ENCODE assay signal across 9 mouse cellular contexts in the genomic region with DNA sequence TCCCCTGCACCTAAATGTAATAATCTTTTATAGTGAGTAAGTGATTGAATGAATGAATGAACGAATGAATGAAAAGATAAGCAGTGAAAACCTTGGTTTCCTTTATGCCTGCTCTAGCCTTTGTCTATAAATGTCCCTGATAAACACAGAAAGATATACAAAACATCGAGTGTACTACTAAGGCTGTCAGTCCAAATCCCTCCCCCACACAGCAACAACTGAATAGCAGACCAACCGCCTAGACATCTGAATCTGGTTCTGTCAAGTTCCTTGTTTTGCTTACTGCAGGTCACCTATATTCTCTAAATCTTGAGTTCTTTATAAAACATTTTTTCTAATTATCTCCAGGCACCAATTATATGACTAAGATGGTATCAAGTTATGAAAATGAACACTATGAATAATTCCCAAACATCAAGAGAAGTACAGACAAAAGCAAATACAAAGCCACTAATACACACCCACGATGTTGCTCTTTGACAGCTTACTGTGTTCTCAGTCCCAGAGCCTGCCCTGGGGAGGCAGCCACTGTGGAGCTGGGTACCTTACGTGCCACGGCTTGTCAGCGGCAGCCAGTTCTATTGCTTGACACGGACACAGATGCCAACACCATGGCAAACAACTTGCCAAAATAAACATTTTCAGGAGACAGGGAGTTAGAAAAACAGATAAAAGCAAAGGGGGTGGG. TPM values are rescaled to one million over a fixed set of nuclear protein-coding genes. Genes with fewer than 3 reads are reported as not detected.
DNase-seq lines count a peak whose midpoint lies in the region; ATAC-seq and TF ChIP-seq lines count a peak whose summit lies in the region.
"Had no signal": no experiment of that assay in that cellular context is flagged by ENCODE, and none has a peak within 500 bp of the region (broad histone marks: within the 10 kb centered on the region; RNA-seq: fewer than 3 reads in every experiment).

No protein-coding gene starts in this region.

- no peaks in the 10 kb centered on the region for H3K27me3 ChIP-seq in heart, adult 2 months (ENCODE audit: control insufficient read depth, insufficient read depth, low read length)
- H3K27me3 ChIP-seq in midbrain, postnatal 0 days (ENCODE audit: insufficient read depth, low read length): no peaks in the 10 kb centered on the region
- H3K27me3 ChIP-seq in midbrain, embryonic 15.5 days (replicated peaks): no peaks in the 10 kb centered on the region
- H3K27me3 ChIP-seq in intestine, embryonic 15.5 days (replicated peaks): no peaks in the 10 kb centered on the region
- no peaks in the 10 kb centered on the region for H3K27me3 ChIP-seq in stomach, embryonic 14.5 days (ENCODE audit: control insufficient read depth, insufficient read depth, low read length)

- peaks cover 24% of the 10 kb centered on the region for H3K4me1 ChIP-seq in heart, adult 2 months (ENCODE audit: control insufficient read depth, insufficient read depth, low read length)
- H3K4me1 ChIP-seq in midbrain, postnatal 0 days (ENCODE audit: insufficient read depth, low read length): no peaks in the 10 kb centered on the region
- H3K4me1 ChIP-seq in midbrain, embryonic 15.5 days: no peaks in the 10 kb centered on the region
- H3K4me1 ChIP-seq in intestine, embryonic 15.5 days (replicated peaks): peaks cover 26% of the 10 kb centered on the region
- H3K4me1 ChIP-seq in stomach, embryonic 14.5 days (ENCODE audit: control insufficient read depth, insufficient read depth, low read length): peaks cover 33% of the 10 kb centered on the region

- no peak overlapping the region for H3K9ac ChIP-seq in heart, adult 2 months (ENCODE audit: low read depth, low read length)
- no peak overlapping the region for H3K9ac ChIP-seq in midbrain, postnatal 0 days (replicated peaks; ENCODE audit: low read length, poor library complexity, severe bottlenecking)
- H3K9ac ChIP-seq in midbrain, embryonic 15.5 days: no peak overlapping the region
- H3K9ac ChIP-seq in intestine, embryonic 15.5 days: no peak overlapping the region
- no peak overlapping the region for H3K9ac ChIP-seq in stomach, embryonic 14.5 days (replicated peaks; ENCODE audit: low read depth, low read length)

- intact Hi-C loops in heart, adult 2 months (cut with DNase I): no loop called here

- no peak overlapping the region for H3K4me3 ChIP-seq in heart, adult 2 months
- no peak overlapping the region for H3K4me3 ChIP-seq in midbrain, postnatal 0 days (ENCODE audit: low read depth, low read length)
- no peak overlapping the region for H3K4me3 ChIP-seq in midbrain, embryonic 15.5 days
- no peak overlapping the region for H3K4me3 ChIP-seq in intestine, embryonic 15.5 days (replicated peaks)
- no peak overlapping the region for H3K4me3 ChIP-seq in stomach, embryonic 14.5 days (ENCODE audit: low read depth, low read length)

- TF ChIP-seq POLR2A in heart, adult 2 months (IDR thresholded peaks at IDR 0.05; ENCODE audit: insufficient read depth, low read depth, low read length): no peak

- H3K36me3 ChIP-seq in heart, adult 2 months (ENCODE audit: control insufficient read depth, insufficient read depth, low read length): peaks cover 25% of the 10 kb centered on the region
- H3K36me3 ChIP-seq in midbrain, postnatal 0 days (ENCODE audit: insufficient read depth, low read length): no peaks in the 10 kb centered on the region
- no peaks in the 10 kb centered on the region for H3K36me3 ChIP-seq in midbrain, embryonic 15.5 days (replicated peaks)
- 0 out of 2 replicates have a peak, but pooled peaks cover 2% of the 10 kb centered on the region for H3K36me3 ChIP-seq in intestine, embryonic 15.5 days
- H3K36me3 ChIP-seq in stomach, embryonic 14.5 days (ENCODE audit: control insufficient read depth, insufficient read depth, low read length): 0 out of 2 replicates have a peak, but pooled peaks cover 1% of the 10 kb centered on the region

- peak; percentile 62; the same call in 1 of the 2 replicates for ATAC-seq in midbrain, postnatal 0 days (ENCODE audit: low FRiP score)
- no peak for ATAC-seq in midbrain, embryonic 15.5 days (replicated peaks)
- ATAC-seq in intestine, embryonic 15.5 days: 0 out of 2 replicates have a peak, but pooled peaks have one; percentile 9
- no peak for ATAC-seq in stomach, embryonic 14.5 days (ENCODE audit: insufficient number of reproducible peaks, insufficient read depth, low FRiP score, low read depth)
- no peak for ATAC-seq in cerebellum, adult (ENCODE audit: insufficient number of reproducible peaks, low FRiP score, low TSS enrichment)

- 19% methylated on average over 8 of the region's 8 CpGs for WGBS in heart, adult 2 months
- WGBS in midbrain, postnatal 0 days: 41% methylated on average over 8 of the region's 8 CpGs
- 60% methylated on average over 8 of the region's 8 CpGs for WGBS in midbrain, embryonic 15.5 days
- WGBS in intestine, embryonic 15.5 days: 42% methylated on average over 8 of the region's 8 CpGs
- 32% methylated on average over 8 of the region's 8 CpGs for WGBS in stomach, embryonic 14.5 days

- H3K9me3 ChIP-seq in midbrain, postnatal 0 days (ENCODE audit: low read length): no peaks in the 10 kb centered on the region
- no peaks in the 10 kb centered on the region for H3K9me3 ChIP-seq in midbrain, embryonic 15.5 days
- no peaks in the 10 kb centered on the region for H3K9me3 ChIP-seq in intestine, embryonic 15.5 days
- H3K9me3 ChIP-seq in stomach, embryonic 14.5 days (ENCODE audit: control insufficient read depth, low read depth, low read length): no peaks in the 10 kb centered on the region

- DNase-seq in heart, adult 2 months: no peak
- no peak for DNase-seq in heart, adult 9 months (ENCODE audit: low spot score in 2 of 2)
- no peak for DNase-seq in midbrain, postnatal 0 days (ENCODE audit: low spot score)
- no peak for DNase-seq in thymus, postnatal 25 days

- no peak for TF ChIP-seq CTCF in heart, adult 2 months (IDR thresholded peaks at IDR 0.05)
- TF ChIP-seq CTCF in midbrain, postnatal 0 days (IDR thresholded peaks at IDR 0.05): no peak

- H3K4me2 ChIP-seq in midbrain, postnatal 0 days (ENCODE audit: low read depth, low read length, poor library complexity, severe bottlenecking): no peak overlapping the region
- no peak overlapping the region for H3K4me2 ChIP-seq in midbrain, embryonic 15.5 days
- H3K4me2 ChIP-seq in intestine, embryonic 15.5 days (replicated peaks): peak overlapping the region; percentile 27; the same call in 1 of the 2 replicates
- peak overlapping the region; percentile 10; the same call in 1 of the 2 replicates for H3K4me2 ChIP-seq in stomach, embryonic 14.5 days (replicated peaks; ENCODE audit: low read depth, low read length)

- peaks cover 3% of the 10 kb centered on the region; the same call in 1 of the 2 replicates for H3K79me2 ChIP-seq in heart, adult 2 months (replicated peaks; ENCODE audit: control insufficient read depth, insufficient read depth, low read length)

- peak overlapping the region; percentile 61 for H3K27ac ChIP-seq in heart, adult 2 months
- H3K27ac ChIP-seq in midbrain, postnatal 0 days (ENCODE audit: low read depth, low read length): no peak overlapping the region
- no peak overlapping the region for H3K27ac ChIP-seq in midbrain, embryonic 15.5 days
- peak overlapping the region; percentile 54; the same call in 1 of the 2 replicates for H3K27ac ChIP-seq in intestine, embryonic 15.5 days
- H3K27ac ChIP-seq in stomach, embryonic 14.5 days (ENCODE audit: low read length): peak overlapping the region; percentile 80; the same call in 1 of the 2 replicates

- no peak for TF ChIP-seq EP300 in heart, adult 2 months (IDR thresholded peaks at IDR 0.05; ENCODE audit: insufficient read depth, low read depth, low read length)

RNA-seq across cellular contexts. Expression of a gene that starts 42.7 kb away (rescaled TPM):
- total RNA-seq in heart, adult 2 months (2021): 100 to 1,000 TPM; 102 to 105 TPM
- polyA plus RNA-seq in heart, adult 2 months (2012; rRNA removed): 136 and 167 TPM in 2 replicates
- total RNA-seq in midbrain, postnatal 0 days (2014; rRNA removed): 407 and 426 TPM in 2 replicates
- polyA plus RNA-seq in midbrain, postnatal 0 days (2015; fragmentation: Nextera tagmentation; extraction: Ambion mirVana): 84.7 and 92.9 TPM in 2 replicates
- polyA plus RNA-seq in midbrain, embryonic 15.5 days (2015; fragmentation: Nextera tagmentation; extraction: Ambion mirVana): 64.4 and 67.9 TPM in 2 replicates
- polyA plus RNA-seq in intestine, embryonic 15.5 days (2015; fragmentation: Nextera tagmentation; extraction: Ambion mirVana): 138 and 145 TPM in 2 replicates
- 163 and 168 TPM in 2 replicates for polyA plus RNA-seq in stomach, embryonic 14.5 days (2014; fragmentation: Nextera tagmentation; extraction: Ambion mirVana)

RNA-seq across cellular contexts. Expression of a gene that starts 53.7 kb away (rescaled TPM):
- total RNA-seq in heart, adult 2 months (2021): under 1 TPM in 1 of 2 experiments, not detected in 1; 0.21 TPM
- polyA plus RNA-seq in heart, adult 2 months (2012; rRNA removed): 0.14 and 0.15 TPM in 2 replicates
- 9.1 and 10.1 TPM in 2 replicates for total RNA-seq in midbrain, postnatal 0 days (2014; rRNA removed)
- polyA plus RNA-seq in midbrain, postnatal 0 days (2015; fragmentation: Nextera tagmentation; extraction: Ambion mirVana): 1.4 and 1.9 TPM in 2 replicates
- polyA plus RNA-seq in midbrain, embryonic 15.5 days (2015; fragmentation: Nextera tagmentation; extraction: Ambion mirVana): 0.92 and 1.1 TPM in 2 replicates
- polyA plus RNA-seq in intestine, embryonic 15.5 days (2015; fragmentation: Nextera tagmentation; extraction: Ambion mirVana): 0.01 TPM in 2 replicates
- polyA plus RNA-seq in stomach, embryonic 14.5 days (2014; fragmentation: Nextera tagmentation; extraction: Ambion mirVana): 0.04 and 0.09 TPM in 2 replicates
- total RNA-seq: megakaryocyte-erythroid progenitor cell, adult 5-6 weeks had no signal

Comparison
In these comparisons a context has a peak if more than half of its experiments do, and no peak if none do; other contexts are left out.
1. ATAC-seq: peak in midbrain, postnatal 0 days (single experiment) and intestine, embryonic 15.5 days (single experiment); none in midbrain, embryonic 15.5 days (single experiment), stomach, embryonic 14.5 days (single experiment) and cerebellum, adult (single experiment).
2. H3K27ac ChIP-seq: peak in heart, adult 2 months (single experiment), intestine, embryonic 15.5 days (single experiment) and stomach, embryonic 14.5 days (single experiment); none in midbrain, postnatal 0 days (single experiment) and midbrain, embryonic 15.5 days (single experiment).
3. H3K4me2 ChIP-seq: peak in intestine, embryonic 15.5 days (single experiment) and stomach, embryonic 14.5 days (single experiment); none in midbrain, postnatal 0 days (single experiment) and midbrain, embryonic 15.5 days (single experiment).